Mouse (Mus musculus): ENCODE measurements around the gene Gphb5. TPM values are rescaled to one million over a fixed set of nuclear protein-coding genes. Genes with fewer than 3 reads are reported as not detected.

Gphb5 gene
- polyA plus RNA-seq, 1 experiment from 2014 or later = not detected

DNA sequence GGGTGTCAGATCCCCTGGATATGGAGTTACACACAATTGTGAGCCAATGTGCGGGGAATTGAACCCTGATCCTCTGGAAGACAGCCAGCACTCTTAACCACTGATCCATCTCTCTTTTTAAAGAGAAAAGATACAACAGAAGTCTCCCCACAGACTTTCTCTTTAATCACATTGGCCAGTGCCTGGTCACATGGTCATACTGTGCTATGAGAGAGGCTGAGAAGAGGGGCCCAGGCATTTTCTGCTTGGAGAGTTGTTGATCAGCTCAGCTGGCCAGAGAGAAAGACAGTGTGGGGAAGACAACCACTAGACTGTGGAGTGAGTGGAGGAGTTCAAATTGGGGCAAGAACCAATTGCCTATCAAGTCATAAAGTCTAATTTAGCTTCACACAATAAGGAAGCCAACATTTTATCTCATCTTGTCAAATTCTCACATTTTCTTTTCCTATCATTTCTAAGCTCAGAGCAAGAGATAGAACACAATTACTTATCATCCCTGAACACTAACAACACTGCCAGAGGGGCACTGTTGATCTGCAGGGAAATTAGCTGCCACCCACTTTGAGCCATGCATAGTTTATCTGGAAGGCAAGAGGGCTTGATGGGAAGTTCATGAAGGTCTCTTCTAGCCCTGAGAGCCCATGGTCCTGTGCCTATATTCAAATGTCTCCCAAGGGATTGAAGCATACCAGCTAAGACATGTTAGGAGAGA lies 13.3 kb upstream of the Gphb5 start:
- Histone ChIP-seq H3K4me2 (ENCODE audit: low read depth, low read length) (no peak overlapping the region), H3K4me3 (ENCODE audit: low read depth, low read length) (no peak overlapping the region), H3K27ac (ENCODE audit: low read depth) (no peak overlapping the region), H3K36me3 (replicated peaks; ENCODE audit: insufficient read depth, low read length) (no peaks in the 10 kb centered on the region), H3K27me3 (ENCODE audit: insufficient read depth, low read length) (no peaks in the 10 kb centered on the region), H3K4me1 (ENCODE audit: insufficient read depth) (no peaks in the 10 kb centered on the region), H3K9ac (replicated peaks) (no peak overlapping the region), H3K9me3 (ENCODE audit: low read length) (no peaks in the 10 kb centered on the region)
- 57% methylated on average over 1 of the region's 1 CpGs for WGBS (ENCODE audit: insufficient replicate concordance)
- TF ChIP-seq CTCF (IDR thresholded peaks at IDR 0.05; ENCODE audit: low read depth) = no peak
- TF ChIP-seq EP300 (IDR thresholded peaks at IDR 0.05; ENCODE audit: low read depth) = no peak
- DNase-seq (no peak), ATAC-seq (no peak)

GRCm38 (mm10) chr12:75428719-75429118 lies 12.1 kb upstream of the Gphb5 start:
- Histone ChIP-seq H3K4me2 (ENCODE audit: low read depth, low read length) (no peak overlapping the region), H3K4me1 (ENCODE audit: insufficient read depth) (no peaks in the 10 kb centered on the region), H3K9me3 (ENCODE audit: low read length) (no peaks in the 10 kb centered on the region), H3K4me3 (ENCODE audit: low read depth, low read length) (no peak overlapping the region), H3K27ac (ENCODE audit: low read depth) (no peak overlapping the region), H3K9ac (replicated peaks) (no peak overlapping the region), H3K27me3 (ENCODE audit: insufficient read depth, low read length) (no peaks in the 10 kb centered on the region), H3K36me3 (replicated peaks; ENCODE audit: insufficient read depth, low read length) (no peaks in the 10 kb centered on the region)
- ATAC-seq = no peak
- no peak for DNase-seq
- TF ChIP-seq EP300 (IDR thresholded peaks at IDR 0.05; ENCODE audit: low read depth) (no peak), CTCF (IDR thresholded peaks at IDR 0.05; ENCODE audit: low read depth) (no peak)
- 76% methylated on average over 6 of the region's 6 CpGs for WGBS (ENCODE audit: insufficient replicate concordance)

DNA sequence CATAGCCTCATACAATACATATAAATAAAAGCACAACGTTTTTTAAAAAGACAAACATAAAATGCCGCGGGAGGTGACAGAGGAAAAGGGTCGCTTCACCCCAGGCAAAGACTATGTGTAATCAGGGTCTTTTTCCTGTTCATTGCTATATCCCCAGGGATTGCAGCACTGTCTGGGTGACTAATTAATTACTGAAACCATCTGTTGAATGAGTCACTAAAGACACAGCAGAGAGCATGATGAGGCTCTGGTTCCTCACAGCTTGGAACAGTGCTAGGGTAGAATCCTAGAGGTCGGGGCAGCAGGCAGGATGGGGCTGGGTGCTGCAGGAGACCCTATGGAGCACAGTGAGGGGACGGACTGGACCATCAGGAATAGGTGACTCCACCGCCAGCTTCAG lies 9.3 kb upstream of the Gphb5 start:
- no peaks in the 10 kb centered on the region for H3K36me3 ChIP-seq (replicated peaks; ENCODE audit: insufficient read depth, low read length)
- TF ChIP-seq EP300 (IDR thresholded peaks at IDR 0.05; ENCODE audit: low read depth) = no peak
- no peak for TF ChIP-seq CTCF (IDR thresholded peaks at IDR 0.05; ENCODE audit: low read depth)
- no peaks in the 10 kb centered on the region for H3K9me3 ChIP-seq (ENCODE audit: low read length)
- 68% methylated on average over 7 of the region's 7 CpGs for WGBS (ENCODE audit: insufficient replicate concordance)
- H3K4me2 ChIP-seq (ENCODE audit: low read depth, low read length) = no peak overlapping the region
- no peak overlapping the region for H3K4me3 ChIP-seq (ENCODE audit: low read depth, low read length)
- H3K27me3 ChIP-seq (ENCODE audit: insufficient read depth, low read length) = no peaks in the 10 kb centered on the region
- no peak overlapping the region for H3K9ac ChIP-seq (replicated peaks)
- no peak overlapping the region for H3K27ac ChIP-seq (ENCODE audit: low read depth)
- ATAC-seq (no peak), DNase-seq (no peak)
- H3K4me1 ChIP-seq (ENCODE audit: insufficient read depth) = no peaks in the 10 kb centered on the region

DNA sequence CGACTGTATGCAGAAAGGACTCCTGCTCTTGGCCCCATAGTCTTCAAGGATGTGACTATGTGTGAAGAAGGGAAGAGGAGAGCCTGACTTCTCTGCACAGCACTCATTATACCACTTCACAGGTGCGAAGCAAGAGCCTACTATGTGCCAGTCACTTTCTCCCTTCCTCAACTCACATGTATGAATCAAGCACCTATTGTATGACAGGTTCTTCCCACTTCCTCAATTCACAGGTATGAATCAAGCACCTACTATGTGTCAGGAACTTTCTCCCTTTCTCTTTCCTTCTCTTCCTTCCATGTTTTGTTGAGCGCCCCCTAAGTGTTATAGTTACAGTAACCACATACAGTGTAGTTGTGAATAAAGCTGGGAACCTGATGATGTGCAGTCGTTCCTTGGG lies 8.2 kb upstream of the Gphb5 start:
- no peaks in the 10 kb centered on the region for H3K4me1 ChIP-seq (ENCODE audit: insufficient read depth)
- no peak overlapping the region for H3K27ac ChIP-seq (ENCODE audit: low read depth)
- no peaks in the 10 kb centered on the region for H3K36me3 ChIP-seq (replicated peaks; ENCODE audit: insufficient read depth, low read length)
- H3K4me2 ChIP-seq (ENCODE audit: low read depth, low read length) = no peak overlapping the region
- no peak for TF ChIP-seq EP300 (IDR thresholded peaks at IDR 0.05; ENCODE audit: low read depth)
- no peak for TF ChIP-seq CTCF (IDR thresholded peaks at IDR 0.05; ENCODE audit: low read depth)
- WGBS (ENCODE audit: insufficient replicate concordance) = 71% methylated on average over 4 of the region's 4 CpGs
- ATAC-seq (no peak), DNase-seq (no peak)
- no peak overlapping the region for H3K4me3 ChIP-seq (ENCODE audit: low read depth, low read length)
- H3K27me3 ChIP-seq (ENCODE audit: insufficient read depth, low read length) = no peaks in the 10 kb centered on the region
- no peaks in the 10 kb centered on the region for H3K9me3 ChIP-seq (ENCODE audit: low read length)
- H3K9ac ChIP-seq (replicated peaks) = no peak overlapping the region

- TF ChIP-seq CTCF (IDR thresholded peaks at IDR 0.05; ENCODE audit: low read depth) (no peak), EP300 (IDR thresholded peaks at IDR 0.05; ENCODE audit: low read depth) (no peak)
- WGBS (ENCODE audit: insufficient replicate concordance) = 67% methylated on average over 7 of the region's 7 CpGs
Measured at GRCm38 (mm10) chr12:75424359-75424758, 7.8 kb upstream of the Gphb5 start.

GRCm38 (mm10) chr12:75414991-75415390 lies 1.6 kb downstream of the Gphb5 start:
- WGBS (ENCODE audit: insufficient replicate concordance) = 43% methylated on average over 6 of the region's 6 CpGs
- ATAC-seq = no peak
- TF ChIP-seq CTCF (IDR thresholded peaks at IDR 0.05; ENCODE audit: low read depth) = no peak
- no peak for TF ChIP-seq EP300 (IDR thresholded peaks at IDR 0.05; ENCODE audit: low read depth)
- H3K4me1 ChIP-seq (ENCODE audit: insufficient read depth) = no peaks in the 10 kb centered on the region
- no peak overlapping the region for H3K9ac ChIP-seq (replicated peaks)
- no peak overlapping the region for H3K27ac ChIP-seq (ENCODE audit: low read depth)
- no peaks in the 10 kb centered on the region for H3K36me3 ChIP-seq (replicated peaks; ENCODE audit: insufficient read depth, low read length)
- no peaks in the 10 kb centered on the region for H3K27me3 ChIP-seq (ENCODE audit: insufficient read depth, low read length)
- H3K9me3 ChIP-seq (ENCODE audit: low read length) = no peaks in the 10 kb centered on the region
- no peak overlapping the region for H3K4me2 ChIP-seq (ENCODE audit: low read depth, low read length)
- no peak overlapping the region for H3K4me3 ChIP-seq (ENCODE audit: low read depth, low read length)
- no peak for DNase-seq

More at GRCm38 (mm10) chr12:75424359-75424758, 7.8 kb upstream of the Gphb5 start:
- H3K4me1 ChIP-seq (ENCODE audit: insufficient read depth) = no peaks in the 10 kb centered on the region
- no peaks in the 10 kb centered on the region for H3K36me3 ChIP-seq (replicated peaks; ENCODE audit: insufficient read depth, low read length)
- DNase-seq (no peak), ATAC-seq (no peak)
- H3K9ac ChIP-seq (replicated peaks) = no peak overlapping the region
- H3K27me3 ChIP-seq (ENCODE audit: insufficient read depth, low read length) = no peaks in the 10 kb centered on the region
- H3K27ac ChIP-seq (ENCODE audit: low read depth) = no peak overlapping the region
- H3K4me2 ChIP-seq (ENCODE audit: low read depth, low read length) = no peak overlapping the region
- H3K9me3 ChIP-seq (ENCODE audit: low read length) = no peaks in the 10 kb centered on the region
- no peak overlapping the region for H3K4me3 ChIP-seq (ENCODE audit: low read depth, low read length)
